Mouse (Mus musculus) spleen, postnatal 10 days (tissue): ENCODE results near the gene C130026I21Rik.
"Not testable (repeated sequence)": the region's sequence is repeated elsewhere in the genome, so short reads cannot be mapped to it uniquely, and the experiment has no call there.

Source experiments
- DNase-seq, 2 experiments: peaks; one replicate each; pipeline ENCODE4 v3.0.0; 2021 to 2022; ENCODE audit warnings: low spot score in 2 of 2

Gene C130026I21Rik

GRCm38 (mm10) chr1:85121841-85122240 lies 148.5 kb downstream of the C130026I21Rik start:
- not testable (repeated sequence) for DNase-seq

DNA sequence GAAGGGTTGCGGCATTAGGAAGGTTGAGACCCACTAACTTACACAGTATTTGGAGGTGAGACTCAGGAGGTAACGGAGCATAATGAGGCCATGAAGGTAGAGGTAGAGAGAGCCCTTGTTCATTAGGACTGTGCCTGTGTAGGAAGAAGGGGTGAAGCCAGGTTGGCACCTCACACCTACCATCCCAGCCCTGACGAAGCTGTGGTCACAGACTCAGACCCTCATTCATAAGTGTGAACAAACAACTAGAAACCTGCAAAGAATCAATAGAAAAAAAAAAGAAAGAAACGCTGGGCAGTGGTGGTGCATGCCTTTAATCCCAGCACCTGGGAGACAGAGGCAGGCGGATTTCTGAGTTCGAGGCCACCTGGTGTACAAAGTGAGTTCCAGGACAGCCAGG lies 152.0 kb downstream of the C130026I21Rik start:
- not testable (repeated sequence) for DNase-seq

DNA sequence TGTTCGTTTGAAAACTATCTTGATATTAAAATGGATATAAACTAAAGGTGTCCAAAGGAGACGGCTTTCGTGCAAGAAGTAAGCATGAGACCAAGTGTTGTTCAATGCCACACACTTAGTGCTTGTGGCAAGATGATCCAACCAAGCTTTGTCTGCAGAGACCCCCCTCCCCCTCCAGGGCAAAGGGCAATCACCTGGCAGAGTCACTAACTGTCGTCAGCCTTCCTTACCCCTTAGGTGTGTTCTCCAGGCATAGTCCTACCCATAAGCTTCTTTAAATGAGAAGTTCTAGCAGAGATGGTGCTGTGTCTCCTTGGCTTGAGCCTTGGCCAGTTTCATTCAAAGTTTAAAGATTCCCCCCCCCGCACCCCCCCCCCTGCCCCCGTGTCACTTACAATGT lies 152.8 kb downstream of the C130026I21Rik start:
- DNase-seq = not testable (repeated sequence)

- DNase-seq = not testable (repeated sequence)
Measured at GRCm38 (mm10) chr1:85114666-85115402, 155.5 kb downstream of the C130026I21Rik start.

DNA sequence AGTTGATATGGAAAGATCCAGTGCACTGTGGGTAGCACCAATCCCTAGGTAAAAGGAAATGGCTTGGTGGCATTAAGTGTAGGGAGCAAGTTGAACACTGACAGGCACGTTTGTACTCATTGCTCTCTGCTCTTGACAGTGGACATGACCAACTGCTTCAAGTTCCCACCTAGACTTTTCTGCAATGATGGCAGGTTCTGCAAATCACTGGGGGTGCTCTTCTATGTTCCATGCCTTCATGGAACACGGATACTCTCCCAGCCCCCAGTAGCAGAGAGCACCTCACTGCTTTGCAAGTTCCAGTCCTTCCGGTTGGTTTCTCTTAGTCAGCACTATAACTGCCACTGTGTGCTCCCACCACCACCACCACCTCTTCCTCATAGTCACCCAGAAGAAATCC lies 156.3 kb downstream of the C130026I21Rik start:
- not testable (repeated sequence) for DNase-seq

DNA sequence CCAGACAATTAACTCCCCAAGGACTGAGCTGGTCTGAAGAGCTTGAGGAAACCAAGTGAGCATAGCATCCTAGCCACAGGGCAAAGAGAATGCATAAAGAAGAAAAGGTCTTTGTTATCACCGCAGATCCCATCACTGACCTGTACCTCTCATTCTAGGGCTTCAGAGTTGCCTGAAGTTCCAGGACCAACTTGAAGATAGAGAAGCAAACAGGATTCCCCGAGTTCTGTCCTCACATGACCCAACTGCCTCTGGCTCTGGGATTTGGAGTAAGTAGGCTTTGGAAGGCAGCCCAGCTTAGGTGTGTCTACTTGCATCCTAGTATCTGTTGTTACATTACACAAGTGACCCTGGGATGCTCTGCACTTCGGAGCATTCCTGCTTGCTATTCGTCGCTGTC lies 157.5 kb downstream of the C130026I21Rik start:
- DNase-seq = not testable (repeated sequence)

GRCm38 (mm10) chr1:85112266-85112665 lies 158.1 kb downstream of the C130026I21Rik start:
- not testable (repeated sequence) for DNase-seq

GRCm38 (mm10) chr1:85111572-85111971 lies 158.8 kb downstream of the C130026I21Rik start:
- DNase-seq = peak in 1 of 2 experiments; percentile 46

DNA sequence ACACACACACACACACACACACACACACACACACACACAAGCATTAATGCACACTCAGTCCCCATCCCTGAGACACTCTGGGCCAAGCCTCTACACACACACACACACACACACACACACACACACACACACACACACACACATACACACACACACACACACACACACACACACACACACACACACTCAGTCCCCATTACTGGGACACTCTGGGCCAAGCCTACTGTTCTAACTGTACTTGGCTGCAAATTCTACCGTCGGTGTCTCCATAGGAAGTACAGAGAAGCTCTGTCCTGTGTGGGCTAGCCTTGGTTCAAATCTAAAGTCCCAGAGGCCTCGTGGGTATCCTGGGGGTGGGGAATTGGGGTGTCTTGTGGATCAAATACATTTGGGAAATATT lies 159.5 kb downstream of the C130026I21Rik start:
- not testable (repeated sequence) for DNase-seq

- not testable (repeated sequence) for DNase-seq
Measured at GRCm38 (mm10) chr1:85109753-85110152, 160.6 kb downstream of the C130026I21Rik start, which contains the start of gene A530032D15Rik. Gene A530032D15Rik, minus strand, starts transcription at chr1:85109853.

- not testable (repeated sequence) for DNase-seq
Measured at GRCm38 (mm10) chr1:85106013-85106412, 164.4 kb downstream of the C130026I21Rik start.

DNA sequence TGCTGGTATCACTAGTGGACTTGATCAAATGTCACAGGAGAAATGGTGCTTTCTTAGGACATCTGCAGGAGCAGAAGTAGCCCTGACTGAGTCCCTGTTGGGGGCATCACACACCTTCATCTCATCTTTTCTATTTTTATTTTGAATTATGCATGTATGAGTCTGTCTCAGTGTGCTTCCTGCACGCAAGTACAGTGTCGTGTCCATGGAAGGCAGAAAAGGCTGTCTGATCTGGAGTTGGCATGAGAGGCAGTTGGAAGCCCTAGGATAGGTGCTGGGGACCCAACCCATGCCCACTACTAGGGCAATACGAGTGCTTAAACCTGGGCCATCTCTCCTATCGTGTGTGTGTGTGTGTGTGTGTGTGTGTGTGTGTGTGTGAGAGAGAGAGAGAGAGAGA lies 165.0 kb downstream of the C130026I21Rik start:
- peak in 1 of 2 experiments; percentile 20 for DNase-seq

- not testable (repeated sequence) for DNase-seq
Measured at GRCm38 (mm10) chr1:85101754-85102153, 168.6 kb downstream of the C130026I21Rik start.

- not testable (repeated sequence) for DNase-seq
Measured at GRCm38 (mm10) chr1:85099864-85100263, 170.5 kb downstream of the C130026I21Rik start, which contains the start of gene Gm10553. Gene Gm10553, plus strand, starts transcription at chr1:85100164.

DNA sequence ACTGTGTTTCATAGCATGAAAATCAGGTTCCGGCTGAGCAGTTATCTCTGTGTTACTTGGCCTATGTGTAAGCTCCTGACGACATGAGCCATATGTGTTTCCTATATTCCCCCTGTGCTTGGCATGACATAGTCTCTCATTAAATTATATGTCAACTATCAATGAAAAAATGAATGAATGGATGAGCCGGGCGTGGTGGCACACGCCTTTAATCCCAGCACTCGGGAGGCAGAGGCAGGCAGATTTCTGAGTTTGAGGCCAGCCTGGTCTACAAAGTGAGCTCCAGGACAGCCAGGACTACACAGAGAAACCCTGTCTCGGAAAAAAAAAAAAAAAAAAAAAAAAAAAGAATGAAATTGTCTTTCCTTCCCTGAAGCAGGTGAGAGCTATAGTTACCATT lies 171.3 kb downstream of the C130026I21Rik start:
- DNase-seq = not testable (repeated sequence)

GRCm38 (mm10) chr1:85093011-85093572 lies 177.3 kb downstream of the C130026I21Rik start:
- DNase-seq = not testable (repeated sequence)

GRCm38 (mm10) chr1:85092169-85092568 lies 178.2 kb downstream of the C130026I21Rik start:
- DNase-seq = not testable (repeated sequence)

- not testable (repeated sequence) for DNase-seq
Measured at GRCm38 (mm10) chr1:85086211-85086610, 184.2 kb downstream of the C130026I21Rik start.

GRCm38 (mm10) chr1:85084803-85085202 lies 185.6 kb downstream of the C130026I21Rik start:
- peak in 1 of 2 experiments; percentile 15 for DNase-seq

DNA sequence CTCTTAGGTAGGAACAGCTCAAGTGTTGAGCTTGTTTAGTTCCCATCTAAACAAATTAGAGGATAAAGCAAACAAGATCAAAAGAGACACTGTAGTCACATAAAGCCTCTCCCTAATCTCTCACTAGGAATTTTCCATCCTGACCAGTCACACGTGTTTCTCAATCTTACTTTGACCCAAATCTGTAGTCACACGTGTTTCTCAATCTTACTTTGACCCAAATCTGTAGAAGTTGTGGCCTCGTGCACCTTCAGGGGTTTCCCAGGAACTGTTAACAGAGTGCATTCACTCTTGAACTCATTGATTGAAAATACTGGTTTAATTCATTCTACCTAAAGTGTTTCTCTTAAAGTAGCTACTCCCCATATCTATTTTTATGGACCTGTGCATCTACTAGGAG lies 197.3 kb downstream of the C130026I21Rik start:
- not testable (repeated sequence) for DNase-seq

- DNase-seq = peak in 1 of 2 experiments; percentile 11
Measured at GRCm38 (mm10) chr1:85071690-85072089, 198.7 kb downstream of the C130026I21Rik start.

DNA sequence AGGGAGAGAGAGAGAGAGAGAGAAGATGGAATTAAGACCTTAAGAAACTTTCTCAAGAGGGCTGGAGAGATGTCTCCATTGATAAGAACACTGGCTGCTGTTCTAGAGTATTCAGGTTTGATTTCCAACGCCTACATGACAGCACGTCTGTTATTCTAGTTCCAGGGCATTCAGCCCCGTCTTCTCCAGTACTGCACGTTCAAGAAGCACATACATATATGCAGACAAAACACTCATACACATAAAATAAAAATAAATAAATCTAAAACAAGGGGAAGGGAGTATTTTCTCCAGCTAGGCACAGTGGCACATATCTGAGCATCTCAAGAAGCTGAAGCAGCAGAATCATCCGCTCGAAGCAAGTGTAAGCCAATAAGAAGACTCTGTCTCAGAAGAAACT lies 234.6 kb downstream of the C130026I21Rik start:
- not testable (repeated sequence) for DNase-seq

- DNase-seq = not testable (repeated sequence)
Measured at GRCm38 (mm10) chr1:85034394-85034793, 236.0 kb downstream of the C130026I21Rik start.
